Mouse (Mus musculus) A20 (cell line): ENCODE data around the gene Gm14085.
A peak's percentile ranks its signal among the peaks of the same experiment; 100 is the strongest.
"Not testable (repeated sequence)": the region's sequence is repeated elsewhere in the genome, so short reads cannot be mapped to it uniquely, and the experiment has no call there.

Experiments
- DNase-seq: peaks from one replicate; pipeline ENCODE4 v3.0.0-alpha.2; 2011; ENCODE audit warnings: low read depth, low spot score

Gm14085 gene

GRCm38 (mm10) chr2:122484641-122485040, at the start of gene Gm14085:
Gm14085 (plus strand) TSS chr2:122484941.
- no peak for DNase-seq

DNA sequence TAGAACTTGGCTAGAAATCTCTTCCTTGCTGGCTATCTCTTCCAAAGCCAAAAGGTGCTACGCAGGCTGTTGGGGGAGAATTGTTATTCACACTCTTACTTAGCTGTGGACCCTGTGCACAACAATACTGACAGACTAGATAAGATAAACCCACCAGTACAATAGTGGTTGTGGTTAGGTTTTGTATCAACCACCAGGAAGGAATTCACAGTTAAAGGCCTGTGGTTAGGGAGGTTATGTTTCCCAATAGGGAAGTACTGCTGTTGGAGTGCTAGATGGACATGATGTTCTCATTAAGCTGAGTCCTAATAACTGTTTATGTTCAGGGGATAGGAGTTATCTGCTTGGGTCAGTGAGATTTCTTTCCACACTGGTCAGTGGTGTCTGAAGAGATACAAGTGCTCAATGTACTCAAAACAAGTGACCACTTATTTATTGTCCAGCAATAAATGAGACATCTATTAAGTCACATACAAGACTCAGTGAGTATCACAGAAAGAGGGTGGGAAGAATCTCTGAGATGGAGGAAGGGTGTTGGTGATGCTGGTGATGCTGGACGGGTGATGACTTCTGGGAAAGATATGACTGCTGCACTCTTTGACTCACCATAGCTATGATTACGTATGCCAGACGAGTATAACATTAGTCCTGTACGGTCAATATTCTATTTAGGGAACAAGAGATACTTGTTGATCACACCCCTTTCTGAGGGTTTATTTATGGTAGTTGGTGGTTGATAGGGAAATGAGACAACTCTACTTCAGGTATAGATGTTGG, 45.8 kb upstream of the Gm14085 start:
- not testable (repeated sequence) for DNase-seq

DNA sequence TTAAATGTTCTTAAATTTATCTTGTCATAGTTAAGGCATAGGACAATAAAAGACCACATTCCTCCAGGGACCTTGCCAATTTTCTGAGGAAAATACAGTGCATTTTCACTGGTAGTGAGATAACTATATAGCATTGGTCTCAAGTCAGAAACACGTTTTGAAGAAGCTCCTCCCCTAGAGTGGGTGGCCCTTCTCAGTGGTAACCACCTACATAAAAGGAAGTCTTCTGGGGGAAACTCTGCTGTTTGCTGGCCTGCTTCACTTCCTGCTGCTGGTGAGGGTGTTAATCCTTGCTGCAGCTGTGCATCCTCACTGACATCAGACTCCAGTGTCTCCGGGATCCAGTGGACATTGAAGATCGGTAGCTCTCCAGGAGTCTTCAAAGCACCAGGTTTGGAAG, 44.2 kb upstream of the Gm14085 start:
- not testable (repeated sequence) for DNase-seq

- no peak for DNase-seq
These were observed 43.5 kb upstream of the Gm14085 start for GRCm38 (mm10) chr2:122441000-122441933.

- no peak for DNase-seq
These were observed 34.4 kb upstream of the Gm14085 start for GRCm38 (mm10) chr2:122450351-122450750.

GRCm38 (mm10) chr2:122452426-122452825, 32.3 kb upstream of the Gm14085 start:
- no peak for DNase-seq

DNA sequence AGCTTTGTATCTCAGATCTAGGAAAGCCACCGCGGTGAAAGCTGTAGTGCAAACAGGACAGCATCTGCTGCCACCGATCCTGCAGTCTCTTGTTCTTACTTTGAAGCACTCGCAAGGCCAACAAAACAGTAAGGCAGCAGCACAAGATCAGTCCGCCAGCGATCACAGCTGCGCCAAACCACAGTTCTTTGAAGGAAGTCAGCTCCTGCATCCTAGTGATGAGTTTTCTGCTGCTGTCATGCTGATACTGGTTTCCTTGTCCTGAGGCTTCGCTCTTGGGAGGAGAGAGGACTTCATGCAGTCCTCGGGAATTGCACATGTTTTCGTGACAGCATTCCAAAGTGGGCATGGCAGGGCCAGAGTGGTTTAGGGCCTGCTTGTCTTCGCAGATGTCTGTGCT, 17.8 kb upstream of the Gm14085 start:
- DNase-seq, result peak; percentile 6

- peak; percentile 95 for DNase-seq
These were observed 17.3 kb upstream of the Gm14085 start for GRCm38 (mm10) chr2:122467351-122468013.

DNA sequence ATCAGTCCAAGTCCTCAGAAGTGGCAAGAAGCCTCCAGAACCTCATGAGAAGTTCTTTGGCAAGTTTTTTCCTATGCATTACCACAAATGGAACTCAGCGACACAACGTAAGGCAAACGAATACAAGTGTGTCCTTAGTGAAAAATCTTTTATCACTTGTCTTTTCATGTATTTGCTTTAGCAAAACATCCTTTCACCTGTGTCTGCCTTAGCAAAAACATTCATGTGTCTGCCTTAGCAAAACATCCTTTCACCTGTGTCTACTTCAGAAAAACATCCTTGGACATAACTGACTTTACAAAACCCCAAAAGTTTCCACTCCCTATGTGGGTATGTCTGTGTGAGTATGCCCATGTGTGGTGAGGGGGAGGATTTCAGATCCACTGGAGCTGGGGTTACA, 15.5 kb upstream of the Gm14085 start:
- DNase-seq, result no peak

GRCm38 (mm10) chr2:122476585-122476984, 8.2 kb upstream of the Gm14085 start:
- no peak for DNase-seq

- DNase-seq, result not testable (repeated sequence)
These were observed 954 bp upstream of the Gm14085 start for GRCm38 (mm10) chr2:122483787-122484186.

DNA sequence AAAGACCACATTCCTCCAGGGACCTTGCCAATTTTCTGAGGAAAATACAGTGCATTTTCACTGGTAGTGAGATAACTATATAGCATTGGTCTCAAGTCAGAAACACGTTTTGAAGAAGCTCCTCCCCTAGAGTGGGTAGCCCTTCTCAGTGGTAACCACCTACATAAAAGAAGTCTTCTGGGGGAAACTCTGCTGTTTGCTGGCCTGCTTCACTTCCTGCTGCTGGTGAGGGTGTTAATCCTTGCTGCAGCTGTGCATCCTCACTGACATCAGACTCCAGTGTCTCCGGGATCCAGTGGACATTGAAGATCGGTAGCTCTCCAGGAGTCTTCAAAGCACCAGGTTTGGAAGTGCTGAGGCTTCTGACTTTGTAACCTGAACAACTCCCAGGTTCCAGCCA, 913 bp downstream of the Gm14085 start:
- not testable (repeated sequence) for DNase-seq

DNA sequence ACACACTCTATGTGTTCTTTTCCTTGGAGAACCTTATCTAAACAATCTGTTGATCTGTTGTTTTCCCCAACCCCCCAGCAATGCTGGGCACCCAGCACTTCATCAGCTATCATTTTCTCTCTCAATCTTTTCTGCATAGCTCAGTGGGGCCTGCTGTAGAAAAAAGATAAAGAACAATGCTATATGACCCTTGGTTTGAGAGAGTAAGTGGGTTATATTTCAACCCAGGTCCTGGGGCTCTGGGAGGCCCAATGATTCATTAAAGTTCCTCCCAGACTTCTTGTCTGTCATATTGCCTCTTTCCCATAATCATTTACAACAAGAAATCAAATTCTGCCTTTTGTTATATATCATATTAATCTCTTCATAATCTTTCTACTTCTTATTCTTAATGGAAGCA, 1.4 kb downstream of the Gm14085 start:
- DNase-seq, result not testable (repeated sequence)

DNA sequence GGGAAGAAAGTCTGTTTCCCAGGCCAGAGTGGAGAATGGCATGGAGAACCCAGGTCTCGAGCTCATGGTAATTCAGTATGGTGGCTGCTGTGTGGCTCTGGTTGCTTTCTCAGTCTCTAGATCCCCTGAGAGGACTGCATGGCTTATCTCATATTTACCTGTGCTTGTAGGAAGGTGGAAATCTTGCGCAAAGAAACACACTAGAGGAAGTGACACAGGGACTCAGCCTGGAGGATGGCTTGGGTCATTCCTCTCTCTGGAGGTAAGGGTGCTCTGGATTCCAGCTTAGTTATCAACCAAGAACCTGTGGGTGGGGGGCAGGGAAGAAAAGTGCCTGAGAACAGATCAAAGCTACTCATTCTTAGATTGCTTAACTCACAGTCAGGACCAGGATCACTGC, 1.9 kb downstream of the Gm14085 start:
- no peak for DNase-seq

DNA sequence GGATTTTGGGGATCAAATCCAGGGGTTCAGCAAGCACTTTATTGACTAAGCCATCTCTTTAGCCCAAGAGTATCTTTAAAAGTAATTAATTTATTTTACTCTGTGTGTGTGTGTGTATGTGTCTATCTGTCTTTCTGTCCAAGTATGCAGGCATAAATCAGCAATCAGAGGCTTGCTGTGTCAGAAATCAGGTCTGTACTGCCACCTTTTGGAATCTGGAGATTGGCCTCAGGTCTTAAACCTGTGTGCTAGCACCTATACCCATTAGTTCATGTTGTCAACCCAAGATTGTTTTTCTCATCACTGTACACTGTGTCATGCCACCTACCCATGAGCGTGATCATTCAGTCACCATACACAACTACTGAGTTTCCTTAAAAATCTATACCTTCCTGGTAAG, 45.0 kb downstream of the Gm14085 start:
- DNase-seq, result not testable (repeated sequence)

DNA sequence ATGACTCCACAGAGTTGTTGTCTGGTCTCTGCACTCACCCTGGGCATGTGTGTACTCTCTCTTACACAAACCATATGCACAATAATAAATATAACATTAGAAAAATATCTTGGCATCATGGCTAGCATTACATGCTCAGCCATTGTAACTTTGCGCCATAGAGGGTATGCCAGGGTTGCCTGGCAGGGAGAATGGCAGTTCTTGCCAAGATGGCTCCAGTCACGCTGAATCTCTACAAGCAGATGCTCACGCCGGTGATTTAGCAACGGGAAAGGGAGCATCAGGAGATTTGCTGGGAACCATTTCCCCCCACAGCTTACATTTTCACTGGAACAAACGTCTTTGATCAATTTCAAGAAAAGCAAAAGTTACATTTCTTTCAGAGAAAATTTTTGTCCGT, 46.5 kb downstream of the Gm14085 start:
- no peak for DNase-seq

DNA sequence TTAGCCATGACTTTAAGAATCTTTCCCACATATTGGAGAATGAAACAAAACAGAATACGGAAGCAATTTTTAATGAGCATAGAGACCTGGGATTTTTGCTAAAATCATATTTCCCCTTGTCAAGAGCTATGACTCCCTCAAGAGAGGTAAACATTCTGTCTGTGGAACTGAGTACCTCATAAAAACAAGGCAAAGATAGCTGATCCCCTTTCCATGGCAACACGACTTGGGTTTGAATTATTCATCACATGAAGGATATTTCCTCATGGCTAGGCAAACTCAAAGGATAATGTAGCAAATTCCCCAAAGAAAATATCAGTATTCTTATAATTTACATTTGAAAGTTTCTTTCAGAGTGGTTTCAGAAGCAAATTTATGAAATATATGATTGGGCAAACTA, 47.0 kb downstream of the Gm14085 start:
- DNase-seq, result no peak

DNA sequence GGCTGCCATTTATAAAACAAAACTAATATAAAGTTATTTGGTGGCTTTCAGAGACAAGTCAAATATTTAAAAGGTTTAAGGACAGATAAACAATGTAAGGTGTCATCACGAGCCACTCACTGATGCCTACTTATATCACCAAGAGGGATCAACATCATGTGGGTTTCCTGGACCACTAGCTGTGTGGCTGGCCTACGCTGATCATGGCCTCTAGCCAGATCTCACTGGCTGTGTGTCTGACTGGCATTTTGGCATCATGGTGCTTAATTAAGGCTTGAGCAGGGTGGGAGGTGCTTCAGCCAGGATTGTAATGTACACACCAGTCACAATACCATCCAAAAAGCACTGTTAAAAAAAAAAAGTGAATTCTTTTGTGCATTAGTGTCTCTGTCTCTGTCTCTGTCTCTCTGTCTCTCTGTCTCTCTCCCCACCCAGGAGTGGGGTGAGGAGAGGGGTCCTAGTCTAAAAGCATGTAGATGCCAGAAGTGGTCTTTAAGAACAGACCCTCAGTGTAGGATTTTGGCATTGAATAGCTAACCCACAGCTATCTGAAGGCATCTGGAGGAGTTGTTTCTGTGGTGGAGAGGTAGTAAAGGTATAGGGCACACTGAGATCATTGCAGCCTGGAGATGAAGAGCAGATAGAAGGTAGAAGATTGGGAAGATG, 47.5 kb downstream of the Gm14085 start:
- no peak for DNase-seq

DNA sequence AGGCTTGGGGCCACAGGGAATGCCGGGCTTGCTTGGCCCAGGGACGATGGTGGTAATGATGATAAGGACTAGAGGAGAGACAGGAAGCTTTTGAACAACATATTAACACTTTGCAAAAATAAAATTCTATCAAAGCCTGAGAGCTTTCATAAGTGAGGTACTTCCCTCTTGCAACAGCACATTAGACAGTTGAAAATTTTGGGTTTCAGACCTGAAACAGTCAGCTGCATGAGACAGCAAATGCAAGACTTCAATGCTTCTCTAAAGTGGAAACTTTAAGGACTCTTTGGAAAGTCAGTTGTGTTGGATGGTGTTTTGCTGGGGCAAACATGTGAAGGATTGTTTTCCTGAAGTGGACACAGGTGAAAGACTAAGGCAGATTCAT, 48.1 kb downstream of the Gm14085 start:
- DNase-seq, result no peak

- DNase-seq, result no peak
These were observed 48.6 kb downstream of the Gm14085 start for GRCm38 (mm10) chr2:122533378-122533777.

DNA sequence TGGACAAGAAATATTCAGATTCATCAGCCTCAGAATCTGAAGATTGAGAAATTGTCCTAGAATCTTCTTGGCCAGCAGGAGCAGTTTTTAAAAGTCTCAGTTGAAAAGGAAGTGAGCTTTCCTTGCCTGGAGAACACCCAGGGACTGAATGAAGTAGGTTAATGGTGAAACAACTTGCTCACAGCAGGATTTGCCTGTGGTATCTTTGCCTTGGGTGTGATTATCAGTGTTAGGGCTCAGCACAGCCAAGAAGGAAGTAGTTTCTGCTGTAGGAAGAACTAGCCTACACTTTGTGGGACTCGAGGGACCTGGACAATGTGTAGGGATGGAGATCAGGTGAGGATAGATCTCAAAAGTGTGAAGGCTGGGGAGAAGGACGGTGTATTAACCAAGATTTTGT, 49.9 kb downstream of the Gm14085 start:
- no peak for DNase-seq

GRCm38 (mm10) chr2:122558317-122558716, 73.6 kb downstream of the Gm14085 start:
- peak; percentile 56 for DNase-seq
